Mouse (Mus musculus) E14TG2a.4 (cell line): ENCODE results near the gene Krtap1-4.

Experiments
- CTCF ChIP-seq: conservative IDR thresholded peaks from 2 replicates; pipeline ENCODE4 v1.5.1; 2014; ENCODE audit warnings: low read length
- POU5F1 ChIP-seq: IDR thresholded peaks from 2 replicates; pipeline ENCODE4 v1.6.1; 2014; ENCODE audit warnings: low read length, borderline replicate concordance

DNA sequence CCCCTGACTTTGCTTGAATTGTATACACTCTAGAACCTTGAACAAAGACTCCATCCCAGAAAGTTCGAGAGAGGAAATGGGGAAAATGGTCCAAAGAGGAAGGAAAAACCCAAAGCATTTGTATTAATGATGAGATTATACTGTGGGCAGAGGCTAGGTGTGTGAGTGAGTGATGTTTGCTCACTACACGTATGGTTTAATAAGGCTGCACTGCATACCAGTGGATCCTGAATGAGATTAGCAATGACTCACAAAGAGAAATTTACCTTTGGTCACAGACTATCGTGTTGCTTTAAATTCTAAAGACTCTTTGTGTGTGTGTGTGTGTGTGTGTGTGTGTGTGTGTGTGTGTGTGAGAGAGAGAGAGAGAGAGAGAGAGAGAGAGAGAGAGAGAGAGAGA, 47.4 kb upstream of the Krtap1-4 start:
- no peak for TF ChIP-seq CTCF
- TF ChIP-seq POU5F1, result no peak
